Mouse (Mus musculus) layer of hippocampus, adult 11-12 months (tissue): ENCODE results near the gene Grin2c.

Source experiments
- DNase-seq: peaks from one replicate; pipeline ENCODE4 v3.0.0; 2022; ENCODE audit warnings: low spot score

Grin2c gene

GRCm38 (mm10) chr11:115283486-115283765 lies 16.4 kb upstream of the Grin2c start:
- DNase-seq = no peak

- peak; percentile 65 for DNase-seq
Measured at GRCm38 (mm10) chr11:115282723-115283485, 15.9 kb upstream of the Grin2c start.

- peak; percentile 63 for DNase-seq
Measured at GRCm38 (mm10) chr11:115282295-115282694, 15.3 kb upstream of the Grin2c start.

- DNase-seq = no peak
Measured at GRCm38 (mm10) chr11:115279726-115280125, 12.7 kb upstream of the Grin2c start.

- no peak for DNase-seq
Measured at GRCm38 (mm10) chr11:115278176-115278575, 11.1 kb upstream of the Grin2c start.

- DNase-seq = no peak
Measured at GRCm38 (mm10) chr11:115277604-115277975, 10.5 kb upstream of the Grin2c start.

- peak; percentile 99 for DNase-seq
Measured at GRCm38 (mm10) chr11:115276780-115277603, 9.9 kb upstream of the Grin2c start, which contains the start of gene Fdxr. Gene Fdxr, minus strand, starts transcription at chr11:115277050.

GRCm38 (mm10) chr11:115275954-115276353 lies 8.9 kb upstream of the Grin2c start:
- DNase-seq = no peak

GRCm38 (mm10) chr11:115275509-115275908 lies 8.5 kb upstream of the Grin2c start:
- no peak for DNase-seq

GRCm38 (mm10) chr11:115274771-115275170 lies 7.7 kb upstream of the Grin2c start:
- no peak for DNase-seq

- DNase-seq = no peak
Measured at GRCm38 (mm10) chr11:115274178-115274577, 7.1 kb upstream of the Grin2c start.

GRCm38 (mm10) chr11:115273735-115274134 lies 6.7 kb upstream of the Grin2c start:
- no peak for DNase-seq

- DNase-seq = no peak
Measured at GRCm38 (mm10) chr11:115272894-115273498, 6.0 kb upstream of the Grin2c start.

GRCm38 (mm10) chr11:115271481-115271880 lies 4.4 kb upstream of the Grin2c start:
- no peak for DNase-seq

GRCm38 (mm10) chr11:115271052-115271451 lies 4.0 kb upstream of the Grin2c start:
- DNase-seq = no peak

GRCm38 (mm10) chr11:115270148-115270861 lies 3.3 kb upstream of the Grin2c start:
- DNase-seq = peak; percentile 84

- no peak for DNase-seq
Measured at GRCm38 (mm10) chr11:115269330-115270066, 2.5 kb upstream of the Grin2c start.

- no peak for DNase-seq
Measured at GRCm38 (mm10) chr11:115267958-115268357, 915 bp upstream of the Grin2c start.

- DNase-seq = no peak
Measured at GRCm38 (mm10) chr11:115266400-115266778, 654 bp downstream of the Grin2c start.

GRCm38 (mm10) chr11:115265771-115266399 lies 1.2 kb downstream of the Grin2c start:
- no peak for DNase-seq
